Mouse (Mus musculus) embryonic facial prominence, embryonic 14.5 days (tissue): Measurements from ENCODE around the gene Plk5. TPM values are rescaled to one million over a fixed set of nuclear protein-coding genes. Genes with fewer than 3 reads are reported as not detected.

Experiments used
- ATAC-seq: fragments of 200-750 bp; cut with Nextera tagmentation; 2 replicates; pipeline ENCODE4 v1.8.0; 2017; ENCODE audit warnings: low read depth, moderate number of reproducible peaks, moderate TSS enrichment
- DNase-seq: peaks from one replicate; pipeline ENCODE4 v3.0.0-alpha.2; 2015; ENCODE audit warnings: low spot score
- H3K27ac ChIP-seq: fragments of 300-500 bp; sonication (generic); replicated peaks from 2 replicates; pipeline ENCODE4 v1.5.1; 2014; ENCODE audit warnings: low read depth, mild to moderate bottlenecking, low read length, moderate library complexity
- H3K27me3 ChIP-seq: fragments of 300-500 bp; sonication (generic); replicated peaks from 2 replicates; pipeline ENCODE4 v1.6.1; 2014; ENCODE audit warnings: low read length; ENCODE audit not compliant: control insufficient read depth, insufficient read depth
- H3K36me3 ChIP-seq: fragments of 300-500 bp; sonication (generic); 2 replicates; pipeline ENCODE4 v1.6.1; 2014; ENCODE audit warnings: low read length, mixed read lengths; ENCODE audit not compliant: control insufficient read depth, insufficient read depth
- H3K4me1 ChIP-seq: fragments of 300-500 bp; sonication (generic); 2 replicates; pipeline ENCODE4 v1.6.1; 2014; ENCODE audit warnings: antibody characterized with exemption, low read length; ENCODE audit not compliant: control insufficient read depth, insufficient read depth
- H3K4me2 ChIP-seq: fragments of 300-500 bp; sonication (generic); 2 replicates; pipeline ENCODE4 v1.6.1; 2014; ENCODE audit warnings: low read depth, mild to moderate bottlenecking, low read length, moderate library complexity, mixed read lengths
- H3K4me3 ChIP-seq: fragments of 300-500 bp; sonication (generic); 2 replicates; pipeline ENCODE4 v1.5.1; 2014; ENCODE audit warnings: low read depth, mild to moderate bottlenecking, low read length
- H3K9ac ChIP-seq: fragments of 300-500 bp; sonication (generic); 2 replicates; pipeline ENCODE4 v1.6.1; 2014; ENCODE audit warnings: low read depth, mild to moderate bottlenecking, low read length, moderate library complexity, mixed read lengths
- H3K9me3 ChIP-seq: fragments of 300-500 bp; sonication (generic); 2 replicates; pipeline ENCODE4 v1.6.1; 2016; ENCODE audit warnings: low read length; ENCODE audit not compliant: control insufficient read depth
- WGBS: fragments of 180-500 bp; shearing (Covaris S2); extraction: QIAGEN DNeasy Blood & Tissue Kit; methylation state at CpG from one replicate; pipeline ENCODE4 v1.1.7; 2014; 5-methylcytosine and 5-hydroxymethylcytosine counted together
- polyA plus RNA-seq: library from polyadenylated mRNA; unstranded; fragments of >200 nt; fragmentation: Nextera tagmentation; extraction: Ambion mirVana; gene quantifications from 2 replicates; pipeline ENCODE4 v1.2.1, GENCODE M21; 2014

The Plk5 gene
- 0.47 and 0.72 TPM in 2 replicates for polyA plus RNA-seq

DNA sequence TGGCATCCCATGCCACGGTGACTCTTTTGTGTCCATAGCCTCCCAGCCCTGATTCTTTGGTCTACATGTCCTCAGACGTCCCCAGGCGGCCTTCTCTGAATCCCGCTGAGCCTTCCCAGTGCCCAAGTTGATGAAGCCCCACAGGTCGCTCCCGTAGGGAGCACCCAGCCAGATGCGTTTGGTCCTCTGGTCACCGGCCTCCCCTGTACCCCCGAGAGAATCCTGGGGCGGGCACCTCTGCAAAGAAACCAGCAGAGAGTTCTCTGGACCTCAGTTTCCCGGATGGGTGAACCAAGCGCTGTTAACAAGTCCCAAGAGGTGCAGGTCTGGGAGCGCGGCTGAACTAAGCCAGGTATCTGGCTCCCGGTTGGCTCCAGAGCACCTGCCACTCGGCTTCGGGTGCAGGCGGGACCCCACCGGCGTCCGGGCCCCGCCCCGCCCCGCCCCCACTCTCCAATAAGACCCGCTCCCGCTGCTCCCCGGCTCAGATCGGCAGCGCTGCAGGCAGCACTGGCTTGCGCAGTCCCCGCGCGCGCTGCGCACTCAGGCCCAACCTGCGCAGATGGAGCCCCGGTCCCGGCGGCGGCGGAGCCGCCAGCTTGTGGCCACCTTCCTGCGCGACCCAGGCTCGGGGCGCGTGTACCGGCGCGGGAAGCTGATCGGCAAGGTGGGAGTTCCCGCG, at the start of gene Plk5:
Gene Plk5, plus strand, starts transcription at position 459 of the 682 bp plus-strand sequence.
- 3% methylated on average over 32 of the region's 53 CpGs for WGBS
- ATAC-seq (peak; percentile 42), DNase-seq (peak; percentile 29)
- peak within 1 kb of the TSS; percentile 41 for H3K4me3 ChIP-seq
- peak within 1 kb of the TSS; percentile 48 for H3K9ac ChIP-seq
- H3K4me1 ChIP-seq = peaks cover 7% of the 10 kb centered on the region; the same call in 1 of the 2 replicates
- H3K27me3 ChIP-seq = peaks cover 76% of the 10 kb centered on the region
- no peak within 1 kb of the TSS for H3K27ac ChIP-seq
- no peaks in the 10 kb centered on the region for H3K36me3 ChIP-seq
- H3K9me3 ChIP-seq = no peaks in the 10 kb centered on the region
- H3K4me2 ChIP-seq = peak within 1 kb of the TSS; percentile 69

DNA sequence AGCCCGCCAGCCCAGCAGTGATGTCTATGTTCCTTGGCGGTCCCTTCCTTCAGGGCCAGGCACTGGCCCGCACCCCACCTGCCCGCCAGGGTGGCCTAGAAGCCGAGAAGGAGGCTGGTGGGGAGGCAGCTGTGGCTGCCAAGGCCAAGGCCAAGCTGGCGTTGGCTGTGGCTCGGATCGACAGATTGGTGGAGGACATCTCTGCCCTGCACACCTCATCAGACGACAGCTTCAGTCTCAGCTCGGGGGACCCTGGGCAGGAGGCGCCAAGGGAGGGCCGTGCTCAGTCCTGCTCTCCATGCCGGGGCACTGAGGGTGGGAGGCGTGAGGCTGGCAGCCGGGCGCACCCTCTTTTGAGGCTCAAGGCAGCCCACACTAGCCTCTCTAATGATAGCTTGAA, 44.7 kb upstream of the Plk5 start:
- ATAC-seq (no peak), DNase-seq (no peak)
- H3K36me3 ChIP-seq = peaks cover 28% of the 10 kb centered on the region; the same call in 1 of the 2 replicates
- no peak overlapping the region for H3K9ac ChIP-seq
- no peak overlapping the region for H3K4me2 ChIP-seq
- no peaks in the 10 kb centered on the region for H3K9me3 ChIP-seq
- H3K27me3 ChIP-seq = peaks cover 65% of the 10 kb centered on the region
- no peaks in the 10 kb centered on the region for H3K4me1 ChIP-seq
- H3K4me3 ChIP-seq = no peak overlapping the region
- 84% methylated on average over 15 of the region's 16 CpGs for WGBS
- no peak overlapping the region for H3K27ac ChIP-seq

DNA sequence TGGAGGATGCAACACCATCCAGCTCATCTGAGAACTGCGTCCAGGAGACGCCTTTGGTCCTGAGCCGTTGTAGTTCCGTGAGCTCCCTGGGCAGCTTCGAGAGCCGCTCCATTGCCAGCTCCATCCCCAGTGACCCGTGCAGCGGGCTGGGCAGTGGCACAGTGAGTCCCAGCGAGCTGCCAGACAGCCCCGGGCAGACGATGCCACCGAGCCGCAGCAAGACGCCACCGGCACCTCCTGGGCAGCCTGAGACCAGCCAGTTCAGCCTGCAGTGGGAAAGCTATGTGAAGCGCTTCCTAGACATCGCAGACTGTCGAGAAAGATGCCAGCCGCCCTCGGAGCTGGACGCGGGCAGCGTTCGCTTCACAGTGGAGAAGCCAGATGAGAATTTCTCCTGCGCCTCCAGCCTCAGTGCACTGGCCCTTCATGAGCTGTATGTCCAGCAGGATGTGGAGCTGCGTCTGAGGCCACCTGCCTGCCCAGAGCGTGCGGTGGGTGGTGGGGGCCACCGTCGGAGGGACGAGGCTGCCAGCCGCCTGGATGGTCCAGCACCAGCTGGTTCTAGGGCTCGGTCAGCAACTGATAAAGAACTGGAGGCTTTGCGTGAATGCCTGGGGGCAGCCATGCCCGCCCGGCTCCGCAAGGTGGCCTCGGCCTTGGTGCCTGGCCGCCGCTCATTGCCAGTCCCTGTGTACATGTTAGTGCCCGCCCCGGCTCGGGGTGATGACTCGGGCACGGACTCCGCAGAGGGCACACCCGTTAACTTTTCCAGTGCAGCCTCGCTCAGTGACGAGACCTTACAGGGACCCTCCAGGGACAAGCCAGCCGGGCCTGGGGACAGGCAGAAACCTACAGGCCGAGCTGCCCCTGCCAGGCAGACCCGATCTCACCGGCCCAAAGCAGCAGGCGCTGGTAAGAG, 43.4 kb upstream of the Plk5 start:
- WGBS = 62% methylated on average over 51 of the region's 54 CpGs
- Histone ChIP-seq H3K36me3 (peaks cover 24% of the 10 kb centered on the region; the same call in 1 of the 2 replicates), H3K27ac (no peak overlapping the region), H3K4me2 (no peak overlapping the region), H3K4me1 (no peaks in the 10 kb centered on the region), H3K27me3 (peaks cover 73% of the 10 kb centered on the region), H3K9ac (0 out of 2 replicates have a peak overlapping the region, but pooled peaks have one; percentile 11), H3K9me3 (no peaks in the 10 kb centered on the region), H3K4me3 (no peak overlapping the region)
- DNase-seq (no peak), ATAC-seq (no peak)

DNA sequence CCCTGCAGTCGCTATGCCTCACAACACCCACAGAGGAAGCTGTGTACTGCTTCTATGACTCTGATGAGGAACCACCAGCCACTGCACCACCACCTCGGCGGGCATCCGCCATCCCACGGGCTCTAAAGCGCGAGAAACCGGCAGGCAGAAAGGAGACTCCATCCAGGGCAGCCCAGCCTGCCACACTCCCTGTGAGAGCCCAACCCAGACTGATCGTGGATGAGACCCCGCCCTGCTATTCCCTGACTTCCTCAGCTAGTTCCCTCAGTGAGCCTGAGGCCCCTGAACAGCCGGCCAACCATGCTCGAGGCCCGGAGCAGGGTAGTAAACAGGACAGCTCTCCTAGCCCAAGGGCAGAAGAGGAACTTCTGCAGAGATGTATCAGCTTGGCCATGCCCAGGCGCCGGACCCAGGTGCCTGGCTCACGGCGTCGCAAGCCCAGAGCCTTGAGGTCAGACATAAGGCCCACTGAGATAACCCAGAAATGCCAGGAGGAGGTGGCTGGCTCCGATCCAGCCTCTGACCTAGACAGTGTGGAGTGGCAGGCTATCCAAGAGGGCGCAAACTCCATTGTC, 42.5 kb upstream of the Plk5 start:
- no peak overlapping the region for H3K4me3 ChIP-seq
- H3K27me3 ChIP-seq = peaks cover 73% of the 10 kb centered on the region
- peaks cover 21% of the 10 kb centered on the region; the same call in 1 of the 2 replicates for H3K36me3 ChIP-seq
- no peaks in the 10 kb centered on the region for H3K4me1 ChIP-seq
- no peak overlapping the region for H3K4me2 ChIP-seq
- no peak for ATAC-seq
- WGBS = 45% methylated on average over 13 of the region's 20 CpGs
- no peak for DNase-seq
- H3K9me3 ChIP-seq = no peaks in the 10 kb centered on the region
- H3K27ac ChIP-seq = no peak overlapping the region
- H3K9ac ChIP-seq = 0 out of 2 replicates have a peak overlapping the region, but pooled peaks have one; percentile 6

DNA sequence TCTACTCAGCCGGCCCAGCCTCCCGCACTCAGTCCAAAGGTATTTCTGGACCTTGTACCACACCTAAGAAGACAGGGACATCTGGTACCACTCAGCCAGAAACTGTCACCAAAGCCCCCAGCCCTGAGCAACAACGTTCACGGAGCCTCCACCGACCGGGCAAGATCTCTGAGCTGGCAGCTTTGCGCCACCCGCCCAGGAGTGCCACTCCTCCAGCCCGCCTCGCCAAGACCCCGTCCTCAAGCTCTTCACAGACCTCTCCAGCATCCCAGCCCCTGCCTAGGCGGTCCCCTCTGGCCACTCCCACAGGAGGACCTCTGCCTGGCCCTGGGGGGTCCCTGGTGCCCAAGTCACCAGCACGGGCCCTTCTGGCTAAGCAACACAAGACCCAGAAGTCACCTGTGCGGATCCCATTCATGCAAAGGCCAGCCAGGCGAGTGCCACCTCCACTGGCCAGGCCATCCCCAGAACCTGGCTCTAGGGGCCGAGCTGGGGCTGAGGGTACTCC, 41.7 kb upstream of the Plk5 start:
- 56% methylated on average over 15 of the region's 16 CpGs for WGBS

DNA sequence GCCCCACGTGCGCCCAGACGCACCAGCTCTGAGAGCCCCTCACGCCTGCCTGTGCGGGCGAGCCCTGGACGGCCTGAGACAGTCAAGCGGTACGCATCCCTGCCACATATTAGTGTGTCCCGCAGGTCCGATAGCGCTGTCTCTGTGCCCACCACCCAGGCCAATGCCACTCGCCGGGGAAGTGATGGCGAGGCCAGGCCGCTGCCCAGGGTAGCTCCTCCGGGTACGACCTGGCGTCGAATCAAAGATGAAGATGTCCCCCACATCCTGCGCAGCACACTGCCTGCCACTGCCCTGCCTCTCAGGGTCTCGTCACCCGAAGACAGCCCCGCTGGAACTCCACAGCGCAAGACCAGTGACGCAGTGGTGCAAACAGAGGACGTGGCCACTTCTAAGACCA, 40.9 kb upstream of the Plk5 start:
- Histone ChIP-seq H3K27ac (no peak overlapping the region), H3K4me3 (no peak overlapping the region), H3K9me3 (no peaks in the 10 kb centered on the region), H3K36me3 (peaks cover 16% of the 10 kb centered on the region; the same call in 1 of the 2 replicates), H3K4me2 (no peak overlapping the region), H3K27me3 (peaks cover 67% of the 10 kb centered on the region), H3K4me1 (peaks cover 3% of the 10 kb centered on the region; the same call in 1 of the 2 replicates), H3K9ac (no peak overlapping the region)
- ATAC-seq (no peak), DNase-seq (no peak)
- 58% methylated on average over 21 of the region's 27 CpGs for WGBS

More for the DNA sequence above, 41.7 kb upstream of the Plk5 start:
- no peaks in the 10 kb centered on the region for H3K9me3 ChIP-seq
- DNase-seq = no peak
- no peak overlapping the region for H3K4me2 ChIP-seq
- H3K4me1 ChIP-seq = peaks cover 2% of the 10 kb centered on the region; the same call in 1 of the 2 replicates
- no peak overlapping the region for H3K27ac ChIP-seq
- 0 out of 2 replicates have a peak overlapping the region, but pooled peaks have one; percentile 6 for H3K9ac ChIP-seq
- peaks cover 17% of the 10 kb centered on the region; the same call in 1 of the 2 replicates for H3K36me3 ChIP-seq
- peaks cover 67% of the 10 kb centered on the region for H3K27me3 ChIP-seq
- no peak for ATAC-seq
- H3K4me3 ChIP-seq = no peak overlapping the region

DNA sequence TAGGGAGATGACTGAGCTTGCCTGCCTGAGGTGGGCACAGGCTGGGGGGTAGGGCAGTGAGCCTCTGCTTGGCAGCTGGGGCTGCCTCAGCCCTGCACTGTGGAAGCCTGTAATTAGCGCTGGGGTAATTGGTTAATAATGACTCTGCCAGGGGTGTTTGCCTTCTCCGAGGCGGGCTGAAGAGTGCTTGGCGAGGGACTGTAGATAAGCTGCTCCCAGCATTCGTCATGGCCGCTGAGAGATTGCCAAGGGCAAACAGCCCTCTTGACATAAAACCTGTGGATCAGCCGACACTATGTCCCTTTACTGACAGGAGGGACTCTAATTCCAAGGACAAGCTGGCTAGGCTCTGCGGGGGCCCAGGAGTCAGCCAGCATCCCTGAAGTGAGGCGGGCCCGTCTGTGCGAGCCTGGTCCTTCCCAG, 39.9 kb upstream of the Plk5 start:
- Histone ChIP-seq H3K27me3 (peaks cover 60% of the 10 kb centered on the region), H3K9ac (no peak overlapping the region), H3K4me2 (no peak overlapping the region), H3K4me1 (peaks cover 3% of the 10 kb centered on the region; the same call in 1 of the 2 replicates), H3K9me3 (no peaks in the 10 kb centered on the region), H3K4me3 (no peak overlapping the region), H3K27ac (no peak overlapping the region), H3K36me3 (peaks cover 15% of the 10 kb centered on the region; the same call in 1 of the 2 replicates)
- WGBS = 31% methylated on average over 11 of the region's 11 CpGs
- no peak for ATAC-seq
- no peak for DNase-seq

DNA sequence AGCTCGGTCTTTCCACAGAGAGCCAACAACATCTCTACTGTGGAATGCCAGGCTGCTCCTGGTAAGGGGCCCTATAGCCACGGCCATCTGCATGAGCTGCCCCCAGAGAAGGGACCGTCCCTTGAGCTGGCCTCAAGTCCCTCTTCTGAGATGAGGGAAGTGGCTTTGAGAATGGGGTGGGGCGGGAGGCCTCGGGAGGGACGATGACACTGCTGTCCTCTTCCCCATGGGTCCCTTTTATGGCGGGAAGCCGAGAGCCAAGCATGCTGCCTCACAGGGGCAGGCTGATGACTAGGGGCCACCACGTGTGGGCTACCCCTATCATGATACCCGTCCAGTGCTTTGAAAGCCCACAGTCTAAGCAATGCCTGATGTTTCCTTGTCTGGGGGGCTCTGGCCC, 39.2 kb upstream of the Plk5 start:
- Histone ChIP-seq H3K9ac (no peak overlapping the region), H3K4me1 (peaks cover 3% of the 10 kb centered on the region; the same call in 1 of the 2 replicates)

More for the DNA sequence above, 39.2 kb upstream of the Plk5 start:
- Histone ChIP-seq H3K36me3 (peaks cover 10% of the 10 kb centered on the region; the same call in 1 of the 2 replicates), H3K4me3 (no peak overlapping the region), H3K9me3 (no peaks in the 10 kb centered on the region), H3K4me2 (no peak overlapping the region), H3K27me3 (peaks cover 53% of the 10 kb centered on the region), H3K27ac (no peak overlapping the region)
- 56% methylated on average over 9 of the region's 10 CpGs for WGBS
- DNase-seq (no peak), ATAC-seq (no peak)
